Mouse (Mus musculus): ENCODE results near the gene Csnk2b. TPM values are rescaled to one million over a fixed set of nuclear protein-coding genes. Genes with fewer than 3 reads are reported as not detected.

Gene Csnk2b
- total RNA-seq, 2 experiments from 2014 or later = 183 to 187 TPM

GRCm38 (mm10) chr17:35070556-35071229 is 51.2 kb downstream of the Csnk2b start:
- DNase-seq = peak in 1 of 2 experiments; percentile 37
- intact Hi-C loops (cut with DNase I) = no loop called here

GRCm38 (mm10) chr17:35068213-35068914 is 53.5 kb downstream of the Csnk2b start:
- intact Hi-C loops (cut with DNase I) = no loop called here
- no peak for DNase-seq

Other genes with a start within 250 kb of the Csnk2b start
- gene Zbtb12, start 242.6 kb downstream of the Csnk2b start, total RNA-seq (2021) = 1 to 10 TPM; 5.5 to 9.3 TPM
- gene Gm20547, start 240.0 kb downstream of the Csnk2b start, total RNA-seq (2021) = not detected
- 1 to 10 TPM; 3.1 to 5.6 TPM for gene C2, start 223.8 kb downstream of the Csnk2b start, total RNA-seq (2021)
- gene Ehmt2, start 223.6 kb downstream of the Csnk2b start, total RNA-seq (2021) = 10 to 100 TPM; 52.4 to 58.2 TPM
- not detected for gene Slc44a4, start 207.6 kb downstream of the Csnk2b start, total RNA-seq (2021)
- 10 to 100 TPM; 12.2 to 12.6 TPM for gene Neu1, start 190.8 kb downstream of the Csnk2b start, total RNA-seq (2021)
- 1 to 10 TPM; 3.9 to 4.5 TPM for gene Hspa1b, start 162.8 kb downstream of the Csnk2b start, total RNA-seq (2021)
- gene Gm20481, start 152.1 kb downstream of the Csnk2b start, total RNA-seq (2021) = not detected
- gene Hspa1a, start 149.9 kb downstream of the Csnk2b start, total RNA-seq (2021) = 1 to 10 TPM; 2.6 TPM
- gene Hspa1l, start 149.3 kb downstream of the Csnk2b start, total RNA-seq (2021) = 1 to 10 TPM; 4.0 to 4.1 TPM
- gene Lsm2, start 140.2 kb downstream of the Csnk2b start, total RNA-seq (2021) = 10 to 100 TPM; 28.8 to 31.7 TPM
- 10 to 100 TPM; 34.5 to 35.6 TPM for gene Vars, start 121.1 kb downstream of the Csnk2b start, total RNA-seq (2021)
- gene Vwa7, start 105.5 kb downstream of the Csnk2b start, total RNA-seq (2021) = 1 to 10 TPM; 3.3 to 3.8 TPM
- under 1 TPM in 1 of 2 experiments, not detected in 1; 0.38 TPM for gene Sapcd1, start 94.0 kb downstream of the Csnk2b start, total RNA-seq (2021)
- 1 to 10 TPM; 2.0 TPM for gene Msh5, start 75.3 kb downstream of the Csnk2b start, total RNA-seq (2021)
- 100 to 1,000 TPM; 115 to 118 TPM for gene Clic1, start 72.1 kb downstream of the Csnk2b start, total RNA-seq (2021)
- gene Ddah2, start 63.0 kb downstream of the Csnk2b start, total RNA-seq (2021) = 10 to 100 TPM; 84.5 to 86.1 TPM
- gene Ly6g6c, start 56.7 kb downstream of the Csnk2b start, total RNA-seq (2021) = not detected
- under 1 TPM; 0.55 to 0.77 TPM for gene Mpig6b, start 55.9 kb downstream of the Csnk2b start, total RNA-seq (2021)
- under 1 TPM; 0.24 to 0.37 TPM for gene Ly6g6e, start 45.2 kb downstream of the Csnk2b start, total RNA-seq (2021)
- gene Ly6g6d, start 44.0 kb downstream of the Csnk2b start, total RNA-seq (2021) = 1 to 10 TPM; 1.1 to 1.2 TPM
- not detected for gene Ly6g6f, start 36.4 kb downstream of the Csnk2b start, total RNA-seq (2021)
- 10 to 100 TPM; 51.0 to 55.7 TPM for gene Abhd16a, start 32.8 kb downstream of the Csnk2b start, total RNA-seq (2021)
- not detected for gene Ly6g5c, start 13.8 kb downstream of the Csnk2b start, total RNA-seq (2021)
- gene Ly6g5b, start 6.6 kb downstream of the Csnk2b start, total RNA-seq (2021) = under 1 TPM in 1 of 2 experiments, not detected in 1; 0.67 TPM
- gene Gpank1, start 598 bp downstream of the Csnk2b start, total RNA-seq (2021) = 1 to 10 TPM; 6.6 to 8.3 TPM
- gene D17H6S53E, start 4.3 kb upstream of the Csnk2b start, total RNA-seq (2021) = 10 to 100 TPM; 28.5 to 32.4 TPM
- gene Apom, start 10.0 kb upstream of the Csnk2b start, total RNA-seq (2021) = not detected
- gene Bag6, start 13.1 kb upstream of the Csnk2b start, total RNA-seq (2021) = 100 to 1,000 TPM; 285 to 291 TPM
- gene Prrc2a, start 42.8 kb upstream of the Csnk2b start, total RNA-seq (2021) = 100 to 1,000 TPM; 195 to 211 TPM
- 1 to 10 TPM; 2.9 to 4.6 TPM for gene Aif1, start 54.0 kb upstream of the Csnk2b start, total RNA-seq (2021)
- 1 to 10 TPM; 2.8 to 4.5 TPM for gene Lst1, start 66.4 kb upstream of the Csnk2b start, total RNA-seq (2021)
- 1 to 10 TPM in 1 of 2 experiments, under 1 TPM in 1; 0.94 to 1.2 TPM for gene Ltb, start 72.4 kb upstream of the Csnk2b start, total RNA-seq (2021)
- gene Tnf, start 80.0 kb upstream of the Csnk2b start, total RNA-seq (2021) = under 1 TPM; 0.72 to 0.87 TPM
- gene Lta, start 83.3 kb upstream of the Csnk2b start, total RNA-seq (2021) = under 1 TPM in 1 of 2 experiments, not detected in 1; 0.17 TPM
- under 1 TPM in 1 of 2 experiments, not detected in 1; 0.84 TPM for gene Gm16181, start 98.8 kb upstream of the Csnk2b start, total RNA-seq (2021)
- 1 to 10 TPM; 4.9 to 5.7 TPM for gene Atp6v1g2, start 111.6 kb upstream of the Csnk2b start, total RNA-seq (2021)
- gene Nfkbil1, start 113.7 kb upstream of the Csnk2b start, total RNA-seq (2021) = 10 to 100 TPM in 1 of 2 experiments, 1 to 10 TPM in 1; 10.0 to 12.2 TPM
- 100 to 1,000 TPM; 163 to 169 TPM for gene Ddx39b, start 119.7 kb upstream of the Csnk2b start, total RNA-seq (2021)
- gene H2-D1, start 140.7 kb upstream of the Csnk2b start, total RNA-seq (2021) = 10 to 100 TPM; 67.7 to 69.9 TPM
- gene H2-Q1, start 198.4 kb upstream of the Csnk2b start, total RNA-seq (2021) = 1 to 10 TPM in 1 of 2 experiments, under 1 TPM in 1; 0.55 to 1.1 TPM
- 1 to 10 TPM in 1 of 2 experiments, under 1 TPM in 1; 0.89 to 1.2 TPM for gene H2-Q2, start 220.2 kb upstream of the Csnk2b start, total RNA-seq (2021)

All from heart, postnatal 10 days (tissue).